Comparison of ENCODE assay signal across 15 mouse cellular contexts in the genomic region with DNA sequence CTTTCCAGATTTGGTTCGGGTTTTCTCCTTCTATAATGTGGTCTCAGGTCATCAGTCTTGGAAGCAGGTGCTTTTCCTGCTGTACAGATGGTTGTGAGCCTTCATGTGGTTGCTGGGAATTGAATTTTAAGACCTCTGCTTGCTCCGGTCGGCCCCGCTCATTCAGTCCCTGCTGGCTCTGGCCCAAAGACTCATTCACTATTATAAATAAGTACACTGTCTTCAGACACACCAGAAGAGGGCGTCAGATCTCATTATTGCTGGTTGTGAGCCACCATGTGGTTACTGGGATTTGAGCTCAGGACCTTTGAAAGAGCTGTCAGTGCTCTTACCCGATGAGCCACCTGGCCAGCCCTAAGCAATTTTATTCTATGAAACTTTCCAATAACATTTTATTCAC. TPM values are rescaled to one million over a fixed set of nuclear protein-coding genes. Genes with fewer than 3 reads are reported as not detected.
A peak's percentile ranks its signal among the peaks of the same experiment; 100 is the strongest.
DNase-seq lines count a peak whose midpoint lies in the region; ATAC-seq and TF ChIP-seq lines count a peak whose summit lies in the region.
"Had no signal": no experiment of that assay in that cellular context is flagged by ENCODE, and none has a peak within 500 bp of the region (broad histone marks: within the 10 kb centered on the region; RNA-seq: fewer than 3 reads in every experiment).

No protein-coding gene starts in this region.

- peak; percentile 54 for TF ChIP-seq CTCF in layer of hippocampus, adult 2 months (conservative IDR thresholded peaks at IDR 0.05)

- H3K27me3 ChIP-seq in forebrain, embryonic 14.5 days (replicated peaks; ENCODE audit: control insufficient read depth, insufficient read depth, low read length): no peaks in the 10 kb centered on the region
- no peaks in the 10 kb centered on the region for H3K27me3 ChIP-seq in forebrain, embryonic 11.5 days (ENCODE audit: control insufficient read depth, insufficient read depth, low read length)
- H3K27me3 ChIP-seq: intestine, embryonic 15.5 days had no signal

- H3K27ac ChIP-seq in forebrain, embryonic 14.5 days (ENCODE audit: low read depth, low read length): no peak overlapping the region
- no peak overlapping the region for H3K27ac ChIP-seq in forebrain, embryonic 11.5 days (ENCODE audit: low read depth, low read length)
- H3K27ac ChIP-seq in layer of hippocampus, adult 2 months: no peak overlapping the region
- H3K27ac ChIP-seq: intestine, embryonic 15.5 days had no signal

- peaks cover 6% of the 10 kb centered on the region; the same call in 1 of the 2 replicates for H3K4me1 ChIP-seq in forebrain, embryonic 14.5 days (ENCODE audit: control insufficient read depth, insufficient read depth, low read length)
- H3K4me1 ChIP-seq in forebrain, embryonic 11.5 days (replicated peaks; ENCODE audit: control insufficient read depth, insufficient read depth, low read length): no peaks in the 10 kb centered on the region
- H3K4me1 ChIP-seq: intestine, embryonic 15.5 days had no signal

- no peak overlapping the region for H3K9ac ChIP-seq in forebrain, embryonic 14.5 days (ENCODE audit: low read length)
- H3K9ac ChIP-seq in forebrain, embryonic 11.5 days (ENCODE audit: low read length): no peak overlapping the region
- H3K9ac ChIP-seq: intestine, embryonic 15.5 days had no signal

- no peaks in the 10 kb centered on the region for H3K9me3 ChIP-seq in forebrain, embryonic 14.5 days (replicated peaks; ENCODE audit: control insufficient read depth, low read length)
- no peaks in the 10 kb centered on the region for H3K9me3 ChIP-seq in forebrain, embryonic 11.5 days (ENCODE audit: control insufficient read depth, low read length)
- H3K9me3 ChIP-seq: intestine, embryonic 15.5 days had no signal

- no peak for ATAC-seq in forebrain, embryonic 14.5 days
- no peak for ATAC-seq in forebrain, embryonic 11.5 days (replicated peaks; ENCODE audit: low FRiP score)
- ATAC-seq: intestine, embryonic 15.5 days had no signal

- WGBS in forebrain, embryonic 14.5 days: 55% methylated on average over 6 of the region's 6 CpGs
- WGBS in forebrain, embryonic 11.5 days: 85% methylated on average over 6 of the region's 6 CpGs

- H3K4me3 ChIP-seq in forebrain, embryonic 14.5 days (ENCODE audit: low read depth, low read length): no peak overlapping the region
- no peak overlapping the region for H3K4me3 ChIP-seq in forebrain, embryonic 11.5 days (ENCODE audit: low read depth, low read length)
- no peak overlapping the region for H3K4me3 ChIP-seq in layer of hippocampus, adult 2 months
- H3K4me3 ChIP-seq: intestine, embryonic 15.5 days had no signal

- no peaks in the 10 kb centered on the region for H3K36me3 ChIP-seq in forebrain, embryonic 14.5 days (ENCODE audit: control insufficient read depth, insufficient read depth, low read length)
- no peaks in the 10 kb centered on the region for H3K36me3 ChIP-seq in forebrain, embryonic 11.5 days (ENCODE audit: control insufficient read depth, insufficient read depth, low read length)
- H3K36me3 ChIP-seq: intestine, embryonic 15.5 days had no signal

- no peak overlapping the region for H3K4me2 ChIP-seq in forebrain, embryonic 14.5 days (ENCODE audit: low read length)
- H3K4me2 ChIP-seq in forebrain, embryonic 11.5 days (ENCODE audit: low read depth, low read length, severe bottlenecking): no peak overlapping the region
- H3K4me2 ChIP-seq: intestine, embryonic 15.5 days had no signal

- DNase-seq in forebrain, embryonic 14.5 days (ENCODE audit: low spot score): peak; percentile 30
- DNase-seq in forebrain, embryonic 11.5 days (ENCODE audit: low spot score): no peak
- no peak for DNase-seq in layer of hippocampus, adult 2 months (ENCODE audit: low spot score in 2 of 2)
- no peak for DNase-seq in layer of hippocampus, postnatal 36 days
- peak; percentile 32 for DNase-seq in ZHBTc4 (ENCODE audit: low read depth, low spot score)
- DNase-seq in cerebellum, postnatal 36 days: peak; percentile 33 to 48
- DNase-seq in embryo, embryonic 10.5 days (ENCODE audit: low spot score): no peak
- DNase-seq in layer of hippocampus, adult 9-10 months (ENCODE audit: low spot score): no peak
- DNase-seq: adrenal gland, adult 2 months had no signal

RNA-seq across cellular contexts. Expression of gene Dennd5b, which starts 6.1 kb away (rescaled TPM):
- polyA plus RNA-seq in forebrain, embryonic 14.5 days (2014; fragmentation: Nextera tagmentation; extraction: Ambion mirVana): 10.9 and 16.9 TPM in 2 replicates
- polyA plus RNA-seq in forebrain, embryonic 11.5 days (2014; fragmentation: Nextera tagmentation; extraction: Ambion mirVana): 17.5 and 19.8 TPM in 2 replicates
- 10 to 100 TPM; 43.9 to 49.9 TPM for total RNA-seq in layer of hippocampus, adult 2 months (2021)
- 10 to 100 TPM; 47.8 to 49.5 TPM for total RNA-seq in layer of hippocampus, postnatal 36 days (2021)

RNA-seq across cellular contexts. Expression of gene Gm10203, which starts 34.6 kb away (rescaled TPM):
- not detected in 2 replicates for polyA plus RNA-seq in forebrain, embryonic 14.5 days (2014; fragmentation: Nextera tagmentation; extraction: Ambion mirVana)
- not detected in 2 replicates for polyA plus RNA-seq in forebrain, embryonic 11.5 days (2014; fragmentation: Nextera tagmentation; extraction: Ambion mirVana)
- not detected for total RNA-seq in layer of hippocampus, adult 2 months (2021)
- not detected for total RNA-seq in layer of hippocampus, postnatal 36 days (2021)
- total RNA-seq: adrenal gland, adult 2 months; gastrocnemius, postnatal 4 days; layer of hippocampus, postnatal 25 days; liver, adult 2 months; neutrophil, adult 5-6 weeks had no signal
- polyA plus RNA-seq: adrenal gland, adult 2 months; intestine, embryonic 15.5 days; liver, adult 2 months; thymus, postnatal 0 days had no signal

RNA-seq across cellular contexts. Expression of gene Etfbkmt, which starts 44.3 kb away (rescaled TPM):
- 4.3 and 7.0 TPM in 2 replicates for polyA plus RNA-seq in forebrain, embryonic 14.5 days (2014; fragmentation: Nextera tagmentation; extraction: Ambion mirVana)
- polyA plus RNA-seq in forebrain, embryonic 11.5 days (2014; fragmentation: Nextera tagmentation; extraction: Ambion mirVana): 9.6 and 10.2 TPM in 2 replicates
- 1 to 10 TPM; 2.8 to 2.9 TPM for total RNA-seq in layer of hippocampus, adult 2 months (2021)
- total RNA-seq in layer of hippocampus, postnatal 36 days (2021): 1 to 10 TPM; 4.1 to 5.0 TPM

Comparison
In these comparisons a context has a peak if more than half of its experiments do, and no peak if none do; other contexts are left out.
1. DNase-seq: peak in forebrain, embryonic 14.5 days (single experiment), ZHBTc4 (single experiment) and cerebellum, postnatal 36 days (2 of 2); none in forebrain, embryonic 11.5 days (single experiment), layer of hippocampus, adult 2 months (0 of 2), layer of hippocampus, postnatal 36 days (0 of 2), embryo, embryonic 10.5 days (single experiment) and layer of hippocampus, adult 9-10 months (single experiment).